Mouse (Mus musculus) G1E (cell line): ENCODE measurements around the gene Lmtk2. TPM values are rescaled to one million over a fixed set of nuclear protein-coding genes. Genes with fewer than 3 reads are reported as not detected.

Experiments
- ATAC-seq: 2 replicates; pipeline ENCODE4 v1.8.0; 2016; ENCODE audit warnings: mild to moderate bottlenecking; ENCODE audit not compliant: insufficient number of reproducible peaks, poor library complexity, low FRiP score, severe bottlenecking; ENCODE audit errors: extremely low read depth
- DNase-seq: peaks from one replicate; pipeline ENCODE4 v3.0.0; 2012; ENCODE audit warnings: low spot score
- H3K27me3 ChIP-seq: 2 replicates; pipeline ENCODE4 v1.6.1; 2012; ENCODE audit warnings: mild to moderate bottlenecking, low read length, inconsistent platforms; ENCODE audit not compliant: insufficient read depth
- H3K36me3 ChIP-seq: replicated peaks from 2 replicates; pipeline ENCODE3; 2012; ENCODE audit warnings: mild to moderate bottlenecking, inconsistent platforms
- H3K4me1 ChIP-seq: 2 replicates; pipeline ENCODE4 v1.6.1; 2012; ENCODE audit warnings: low read depth, low read length, inconsistent platforms, mixed read lengths; ENCODE audit not compliant: insufficient read depth
- H3K4me3 ChIP-seq: 2 replicates; pipeline ENCODE4 v1.5.1; 2012; ENCODE audit warnings: low read depth, mild to moderate bottlenecking, inconsistent platforms, low read length, moderate library complexity, mixed read lengths
- H3K9me3 ChIP-seq: replicated peaks from 2 replicates; pipeline ENCODE4 v1.6.1; 2012; ENCODE audit warnings: inconsistent platforms
- CTCF ChIP-seq: IDR thresholded peaks from 2 replicates; pipeline ENCODE4 v1.5.1; 2012; ENCODE audit warnings: low read depth, low read length, inconsistent platforms, mixed read lengths
- GATA1 ChIP-seq: IDR thresholded peaks from 2 replicates; pipeline ENCODE4 v1.6.1; 2012; ENCODE audit warnings: borderline replicate concordance, low read length, inconsistent platforms, mixed read lengths
- GATA2 ChIP-seq: IDR thresholded peaks from 2 replicates; pipeline ENCODE4 v1.6.1; 2012; ENCODE audit warnings: low read depth, low read length, inconsistent platforms, borderline replicate concordance
- POLR2AphosphoS5 ChIP-seq: IDR thresholded peaks from 2 replicates; pipeline ENCODE4 v1.6.1; 2012; ENCODE audit warnings: low read depth, low read length, inconsistent platforms; ENCODE audit not compliant: insufficient replicate concordance
- TAL1 ChIP-seq: conservative IDR thresholded peaks from 2 replicates; pipeline ENCODE4 v1.6.1; 2012; ENCODE audit warnings: low read depth, low read length, inconsistent platforms, mixed read lengths
- polyA plus RNA-seq: library from polyadenylated mRNA; stranded (reverse); fragments of >175 nt; gene quantifications from 2 replicates; pipeline ENCODE4 v1.2.3, GENCODE M21; 2012
- total RNA-seq, 2 experiments: library from RNA; stranded (forward) in 1 of 2; stranded (reverse) in 1 of 2; fragments of 200-1000 nt in 1 of 2; fragments of >200 nt in 1 of 2; fragmentation: Nextera tagmentation in 1 of 2; gene quantifications; 2 replicates each; pipeline ENCODE4 v1.2.3; 2014 to 2017

The Lmtk2 gene
- total RNA-seq (2014; fragmentation: Nextera tagmentation) (26.1 and 29.0 TPM in 2 replicates), total RNA-seq (2017) (10.6 and 11.7 TPM in 2 replicates), polyA plus RNA-seq (8.5 and 9.3 TPM in 2 replicates)

DNA sequence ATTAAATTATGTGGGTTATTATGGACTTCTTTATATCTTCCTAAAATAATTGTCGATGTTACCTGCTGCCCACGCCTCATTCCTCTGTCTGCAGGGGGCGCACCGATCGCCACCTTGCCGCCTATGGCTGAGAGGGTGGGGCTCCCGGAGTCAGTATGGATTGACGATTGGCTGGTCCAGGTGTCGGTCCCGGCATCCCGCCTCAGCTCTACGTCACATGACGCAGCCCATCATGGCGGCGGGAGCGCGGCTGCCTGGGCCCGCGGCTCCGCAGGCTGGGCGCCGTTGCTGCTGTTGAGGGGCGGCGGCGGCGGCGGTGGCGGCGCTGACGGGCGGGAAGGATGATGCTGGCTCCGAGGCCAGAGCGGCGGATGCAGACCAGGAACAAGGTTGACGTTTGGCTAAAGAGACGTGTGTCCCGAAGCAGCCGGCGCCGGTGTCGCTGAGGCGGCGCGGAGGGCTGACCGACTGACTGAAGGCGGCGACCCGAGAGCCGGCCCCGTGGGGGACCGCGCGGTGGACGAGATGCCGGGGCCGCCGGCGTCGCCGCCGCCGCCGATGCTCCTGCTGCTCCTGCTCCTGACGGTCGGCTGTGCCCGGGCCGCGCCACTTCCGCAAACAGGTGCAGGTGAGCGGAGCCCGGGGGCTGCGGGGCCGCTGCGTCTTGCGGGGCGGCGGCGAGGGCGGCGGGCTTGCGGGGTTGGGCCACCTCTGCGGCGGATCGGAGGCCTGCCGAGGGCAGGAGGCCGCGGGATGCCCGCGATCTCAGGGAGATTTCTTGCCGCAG is at the start of gene Lmtk2:
Gene Lmtk2 (plus strand): TSS at position 288 of the 787 bp plus-strand sequence.
- Histone ChIP-seq H3K27me3 (peaks cover 39% of the 10 kb centered on the region), H3K4me3 (peak within 1 kb of the TSS; percentile 93), H3K36me3 (peaks cover 10% of the 10 kb centered on the region), H3K4me1 (peaks cover 15% of the 10 kb centered on the region), H3K9me3 (no peaks in the 10 kb centered on the region)
- TF ChIP-seq CTCF, result peak; percentile 37
- TF ChIP-seq TAL1, result no peak
- TF ChIP-seq GATA1, result no peak
- DNase-seq (peak; percentile 97), ATAC-seq (peak; percentile 99)

DNA sequence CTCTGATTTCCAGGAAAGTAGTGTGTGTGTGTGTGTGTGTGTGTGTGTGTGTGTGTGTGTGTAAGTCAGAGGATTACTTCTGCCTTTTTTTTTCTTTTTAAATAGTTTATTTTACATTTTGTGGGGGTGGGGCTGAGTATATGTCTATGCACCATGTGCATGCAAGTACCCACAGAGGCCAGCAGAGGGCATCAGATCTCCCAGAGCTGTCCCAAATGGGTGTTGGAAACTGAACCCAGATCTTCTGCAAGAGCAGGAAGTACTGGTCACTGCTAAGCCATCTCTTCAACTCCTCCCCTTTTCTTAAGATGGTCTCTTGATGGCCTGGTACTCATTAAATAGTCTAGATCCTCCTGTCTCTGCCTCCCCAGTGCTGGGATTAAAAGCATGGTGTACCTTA is 49.0 kb upstream of the Lmtk2 start:
- Histone ChIP-seq H3K27me3 (peaks cover 5% of the 10 kb centered on the region; the same call in 1 of the 2 replicates), H3K4me1 (no peaks in the 10 kb centered on the region), H3K9me3 (no peaks in the 10 kb centered on the region), H3K4me3 (no peak overlapping the region), H3K36me3 (no peaks in the 10 kb centered on the region)
- ATAC-seq, result no peak
- no peak for DNase-seq
- TF ChIP-seq TAL1 (no peak), GATA2 (no peak), CTCF (peak; percentile 12; the same call in 1 of the 2 replicates), GATA1 (no peak), POLR2AphosphoS5 (no peak)

DNA sequence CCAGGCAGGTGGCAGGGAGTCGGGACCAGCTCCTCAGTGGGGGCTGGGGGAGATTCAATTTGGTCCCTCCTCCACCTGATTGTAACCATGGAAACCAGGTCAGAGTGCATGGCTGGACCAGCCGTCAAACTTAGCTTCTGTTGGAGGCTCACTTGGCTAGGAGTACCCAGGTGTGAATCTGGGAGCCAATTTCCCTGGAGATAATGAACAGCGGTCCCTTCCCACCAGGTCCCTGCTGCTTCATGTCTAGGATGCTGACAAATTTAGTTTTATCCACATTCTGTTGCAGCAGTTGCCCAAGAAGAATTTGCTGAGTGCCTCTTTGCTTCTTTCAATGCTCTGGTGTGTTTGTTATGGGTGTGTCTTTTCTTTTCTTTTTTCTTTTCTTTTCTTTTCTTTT is 46.8 kb upstream of the Lmtk2 start:
- H3K36me3 ChIP-seq, result no peaks in the 10 kb centered on the region
- 0 out of 2 replicates have a peak, but pooled peaks cover 3% of the 10 kb centered on the region for H3K27me3 ChIP-seq
- no peaks in the 10 kb centered on the region for H3K9me3 ChIP-seq
- TF ChIP-seq TAL1 (no peak), GATA1 (no peak), CTCF (no peak), POLR2AphosphoS5 (no peak), GATA2 (no peak)
- H3K4me1 ChIP-seq, result no peaks in the 10 kb centered on the region
- ATAC-seq (no peak), DNase-seq (no peak)
- no peak overlapping the region for H3K4me3 ChIP-seq

GRCm38 (mm10) chr5:144054340-144054739 is 45.9 kb upstream of the Lmtk2 start:
- no peaks in the 10 kb centered on the region for H3K36me3 ChIP-seq
- no peak overlapping the region for H3K4me3 ChIP-seq
- H3K4me1 ChIP-seq, result no peaks in the 10 kb centered on the region
- ATAC-seq (no peak), DNase-seq (no peak)
- TF ChIP-seq POLR2AphosphoS5 (no peak), TAL1 (no peak), CTCF (no peak), GATA1 (no peak), GATA2 (no peak)
- no peaks in the 10 kb centered on the region for H3K9me3 ChIP-seq
- H3K27me3 ChIP-seq, result 0 out of 2 replicates have a peak, but pooled peaks cover 3% of the 10 kb centered on the region

DNA sequence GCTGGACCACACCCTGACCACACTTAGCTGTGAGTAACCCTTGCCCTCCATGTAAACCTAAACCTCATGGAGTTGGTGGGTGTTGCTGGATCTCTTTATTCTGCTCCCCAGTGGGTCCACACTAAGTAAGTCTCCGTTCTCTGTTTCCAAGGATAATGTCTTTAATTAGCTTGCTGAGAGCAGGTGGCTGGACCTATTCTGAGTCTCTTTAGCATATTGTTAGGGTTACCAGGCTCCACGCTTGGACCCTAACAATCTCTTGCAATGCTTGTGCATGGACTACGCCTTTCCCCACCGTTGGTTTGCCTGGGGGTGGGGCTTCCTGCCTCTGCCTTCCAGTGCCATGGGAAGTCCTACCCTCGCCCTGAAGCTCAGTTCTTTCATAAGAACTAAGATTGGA is 36.1 kb upstream of the Lmtk2 start:
- no peak for DNase-seq
- H3K27me3 ChIP-seq, result peaks cover 16% of the 10 kb centered on the region
- no peak for TF ChIP-seq POLR2AphosphoS5
- no peak for TF ChIP-seq GATA2
- TF ChIP-seq TAL1, result no peak
- no peak for TF ChIP-seq GATA1
- TF ChIP-seq CTCF, result no peak
- H3K9me3 ChIP-seq, result no peaks in the 10 kb centered on the region
- no peaks in the 10 kb centered on the region for H3K4me1 ChIP-seq
- no peak for ATAC-seq
- H3K4me3 ChIP-seq, result no peak overlapping the region
- no peaks in the 10 kb centered on the region for H3K36me3 ChIP-seq

DNA sequence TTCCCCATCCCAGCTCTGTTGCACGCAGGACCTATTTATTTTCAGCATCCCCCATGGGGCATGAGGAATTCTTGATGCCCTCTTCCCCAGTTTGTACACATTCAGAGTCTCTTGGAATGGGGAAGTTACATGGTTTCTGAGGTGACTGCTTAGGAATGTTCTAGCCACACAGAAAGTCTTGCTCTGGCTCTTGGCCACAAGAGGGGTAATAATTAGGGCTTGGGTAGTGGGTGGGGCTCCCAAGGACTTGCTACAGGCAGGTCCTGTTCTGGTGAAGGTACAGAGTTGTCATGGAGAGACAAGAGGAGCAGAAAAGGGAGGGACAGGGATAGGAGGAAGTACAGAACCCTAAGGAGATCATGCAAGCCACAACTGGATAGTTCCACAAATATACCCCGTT is 34.2 kb upstream of the Lmtk2 start:
- no peak for TF ChIP-seq GATA2
- TF ChIP-seq GATA1, result no peak
- TF ChIP-seq POLR2AphosphoS5, result no peak
- no peak for TF ChIP-seq CTCF
- TF ChIP-seq TAL1, result no peak
- no peak overlapping the region for H3K4me3 ChIP-seq
- DNase-seq (no peak), ATAC-seq (no peak)
- H3K4me1 ChIP-seq, result no peaks in the 10 kb centered on the region
- H3K36me3 ChIP-seq, result no peaks in the 10 kb centered on the region
- peaks cover 20% of the 10 kb centered on the region for H3K27me3 ChIP-seq
- H3K9me3 ChIP-seq, result no peaks in the 10 kb centered on the region
